Mouse (Mus musculus): Measurements from ENCODE around the gene Sptbn1. TPM values are rescaled to one million over a fixed set of nuclear protein-coding genes. Genes with fewer than 3 reads are reported as not detected.

Gene Sptbn1
- polyA plus RNA-seq (2012; rRNA removed): 92.4 and 110 TPM in 2 replicates

DNA sequence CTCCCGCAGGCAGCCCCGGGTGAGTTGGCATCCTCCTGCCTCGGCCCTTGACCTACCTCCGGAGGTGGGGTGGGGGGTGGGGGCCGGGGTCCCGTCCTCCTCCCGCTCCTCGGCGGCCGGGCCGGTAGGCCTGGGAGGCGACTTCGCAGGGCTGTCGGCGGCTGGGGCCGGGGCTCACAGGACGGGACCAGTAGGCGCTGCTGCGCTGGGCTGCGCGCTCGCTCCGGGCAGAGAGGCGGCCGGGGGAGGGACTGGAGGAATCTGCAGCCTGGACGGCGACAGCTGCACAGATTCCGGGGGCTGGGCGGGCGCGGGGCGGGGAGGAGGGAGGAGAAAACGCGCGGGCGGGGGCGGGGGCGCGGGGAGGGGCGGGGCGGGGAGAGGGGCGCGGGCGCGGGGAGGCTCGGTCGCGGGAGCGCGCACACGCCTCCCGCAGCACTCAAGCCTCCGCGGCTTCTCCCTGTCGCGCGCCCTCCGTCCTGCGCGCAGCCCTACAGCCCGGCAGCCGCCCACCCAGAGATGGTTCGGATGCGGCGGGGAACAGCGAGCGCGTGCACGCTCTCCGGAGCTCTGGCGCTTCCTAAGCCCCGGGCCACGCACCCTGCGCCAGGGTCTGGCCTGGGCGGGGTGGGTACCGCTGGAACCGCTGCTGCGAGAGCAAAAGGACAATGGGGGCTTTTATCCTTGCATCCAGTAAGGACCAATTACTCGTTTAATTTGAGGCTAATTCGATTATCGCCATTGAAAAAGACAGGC lies at the start of gene Sptbn1:
Sptbn1 (minus strand) TSS at position 284 of the 756 bp plus-strand sequence.

Other genes with a start within 250 kb of the Sptbn1 start
- 2.8 and 3.2 TPM in 2 replicates for gene Eml6, start 242.1 kb downstream of the Sptbn1 start, polyA plus RNA-seq (2012; rRNA removed)
- gene 4930505A04Rik, start 203.7 kb upstream of the Sptbn1 start, polyA plus RNA-seq (2012; rRNA removed): 0.25 TPM in 1 of 2 replicates, not detected in the other